Mouse (Mus musculus): ENCODE measurements around the gene Prdm1. TPM values are rescaled to one million over a fixed set of nuclear protein-coding genes. Genes with fewer than 3 reads are reported as not detected.

Gene Prdm1
- polyA plus RNA-seq, 1 experiment from 2014 or later, result 1.2 TPM

- Histone ChIP-seq H3K9me3 (no peaks in the 10 kb centered on the region), H3K27me3 (ENCODE audit: insufficient read depth, poor library complexity, severe bottlenecking) (peaks cover 63% of the 10 kb centered on the region), H3K36me3 (no peaks in the 10 kb centered on the region), H3K4me1 (replicated peaks) (peaks cover 34% of the 10 kb centered on the region), H3K27ac (no peak overlapping the region), H3K4me3 (peak overlapping the region; percentile 68)
- DNase-seq (ENCODE audit: low spot score), result no peak
- WGBS, result 7% methylated on average over 11 of the region's 11 CpGs
These were observed 68.8 kb downstream of the Prdm1 start for GRCm38 (mm10) chr10:44459321-44460000.

DNA sequence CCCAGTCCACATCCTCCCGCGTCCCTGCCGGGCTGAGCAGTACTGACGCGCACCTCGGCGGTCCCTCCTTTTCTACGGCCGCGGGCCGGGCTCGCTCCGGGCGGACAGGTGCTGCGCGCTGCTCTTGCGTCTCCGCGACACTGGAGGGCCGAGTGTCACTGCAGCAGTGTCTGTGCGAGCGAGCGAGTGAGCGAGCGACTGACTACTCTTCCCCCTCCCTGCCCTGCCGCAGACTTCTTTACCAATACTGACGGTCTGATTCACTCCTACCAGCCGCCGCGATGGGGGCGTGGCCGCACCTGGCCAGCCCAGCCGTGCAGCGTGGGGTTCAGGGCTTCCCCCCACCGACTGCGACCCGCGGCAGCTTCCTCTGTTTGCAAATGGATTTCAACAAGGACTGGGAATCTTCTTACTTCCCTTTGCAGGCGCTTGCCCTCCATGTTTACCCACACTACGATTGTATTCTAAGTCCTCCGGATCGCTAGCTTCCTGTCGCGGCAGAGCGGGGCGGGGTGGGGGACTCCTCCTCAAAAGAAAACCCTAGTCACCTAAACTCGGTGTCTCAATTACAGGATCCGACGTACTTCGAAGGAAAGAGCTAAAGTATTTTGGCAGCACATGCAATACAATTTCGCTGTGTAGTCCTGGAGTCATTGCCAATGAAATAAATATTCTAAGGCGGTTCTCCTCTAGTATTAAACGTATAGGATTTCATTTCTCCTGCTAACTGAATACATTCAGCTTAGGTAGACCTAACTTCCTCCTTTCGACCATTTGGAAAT lies 69.6 kb downstream of the Prdm1 start:
- H3K9me3 ChIP-seq, result no peaks in the 10 kb centered on the region
- peak; percentile 78 for DNase-seq (ENCODE audit: low spot score)
- H3K27ac ChIP-seq, result peak overlapping the region; percentile 43
- H3K4me1 ChIP-seq (replicated peaks), result peaks cover 34% of the 10 kb centered on the region
- H3K4me3 ChIP-seq, result peak overlapping the region; percentile 68
- H3K27me3 ChIP-seq (ENCODE audit: insufficient read depth, poor library complexity, severe bottlenecking), result peaks cover 59% of the 10 kb centered on the region
- no peaks in the 10 kb centered on the region for H3K36me3 ChIP-seq
- WGBS, result under 1% methylated on average over 54 of the region's 54 CpGs

GRCm38 (mm10) chr10:44457791-44458533 lies 70.3 kb downstream of the Prdm1 start:
- peaks cover 34% of the 10 kb centered on the region for H3K4me1 ChIP-seq (replicated peaks)
- H3K27me3 ChIP-seq (ENCODE audit: insufficient read depth, poor library complexity, severe bottlenecking), result peaks cover 54% of the 10 kb centered on the region
- DNase-seq (ENCODE audit: low spot score), result no peak
- no peaks in the 10 kb centered on the region for H3K36me3 ChIP-seq
- 1% methylated on average over 25 of the region's 25 CpGs for WGBS
- H3K4me3 ChIP-seq, result peak overlapping the region; percentile 68
- H3K9me3 ChIP-seq, result no peaks in the 10 kb centered on the region
- H3K27ac ChIP-seq, result peak overlapping the region; percentile 43; the same call in 1 of the 2 replicates

GRCm38 (mm10) chr10:44456757-44457595 lies 71.3 kb downstream of the Prdm1 start:
- peaks cover 54% of the 10 kb centered on the region for H3K27me3 ChIP-seq (ENCODE audit: insufficient read depth, poor library complexity, severe bottlenecking)
- H3K27ac ChIP-seq, result no peak overlapping the region
- H3K4me1 ChIP-seq (replicated peaks), result peaks cover 34% of the 10 kb centered on the region
- no peaks in the 10 kb centered on the region for H3K9me3 ChIP-seq
- peak; percentile 58 for DNase-seq (ENCODE audit: low spot score)
- H3K36me3 ChIP-seq, result no peaks in the 10 kb centered on the region
- 1% methylated on average over 31 of the region's 31 CpGs for WGBS
- peak overlapping the region; percentile 68 for H3K4me3 ChIP-seq

- WGBS, result 75% methylated on average over 4 of the region's 4 CpGs
- H3K27me3 ChIP-seq (ENCODE audit: insufficient read depth, poor library complexity, severe bottlenecking), result peaks cover 53% of the 10 kb centered on the region
These were observed 73.5 kb downstream of the Prdm1 start for GRCm38 (mm10) chr10:44454753-44455152.

GRCm38 (mm10) chr10:44454111-44454510 lies 74.2 kb downstream of the Prdm1 start:
- no peak for DNase-seq (ENCODE audit: low spot score)
- Histone ChIP-seq H3K27me3 (ENCODE audit: insufficient read depth, poor library complexity, severe bottlenecking) (peaks cover 47% of the 10 kb centered on the region), H3K27ac (no peak overlapping the region), H3K36me3 (no peaks in the 10 kb centered on the region), H3K9me3 (no peaks in the 10 kb centered on the region), H3K4me3 (no peak overlapping the region), H3K4me1 (replicated peaks) (peaks cover 26% of the 10 kb centered on the region)
- 62% methylated on average over 2 of the region's 2 CpGs for WGBS

More at GRCm38 (mm10) chr10:44454753-44455152, 73.5 kb downstream of the Prdm1 start:
- Histone ChIP-seq H3K4me3 (no peak overlapping the region), H3K9me3 (no peaks in the 10 kb centered on the region), H3K36me3 (no peaks in the 10 kb centered on the region), H3K4me1 (replicated peaks) (peaks cover 32% of the 10 kb centered on the region), H3K27ac (no peak overlapping the region)
- DNase-seq (ENCODE audit: low spot score), result no peak

DNA sequence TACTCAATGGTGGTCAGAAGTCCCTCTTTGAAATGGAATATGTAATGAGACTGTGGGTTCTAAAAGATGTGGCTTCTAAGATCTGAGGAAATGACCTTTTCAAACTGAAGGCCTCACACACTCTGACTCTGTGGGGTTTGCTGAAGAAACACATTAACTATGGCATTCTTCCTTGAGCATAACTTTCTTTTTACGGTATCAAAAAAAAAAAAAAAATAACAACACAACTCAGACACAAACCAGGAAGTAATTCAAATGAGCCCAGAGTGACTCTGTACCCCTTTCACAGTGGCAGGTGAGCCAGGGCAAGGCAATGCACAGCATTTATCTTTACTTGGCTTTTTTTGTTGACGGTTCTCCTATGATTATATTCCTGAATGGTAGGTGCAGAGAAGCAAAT lies 77.5 kb downstream of the Prdm1 start:
- no peaks in the 10 kb centered on the region for H3K9me3 ChIP-seq
- no peaks in the 10 kb centered on the region for H3K4me1 ChIP-seq (replicated peaks)

DNA sequence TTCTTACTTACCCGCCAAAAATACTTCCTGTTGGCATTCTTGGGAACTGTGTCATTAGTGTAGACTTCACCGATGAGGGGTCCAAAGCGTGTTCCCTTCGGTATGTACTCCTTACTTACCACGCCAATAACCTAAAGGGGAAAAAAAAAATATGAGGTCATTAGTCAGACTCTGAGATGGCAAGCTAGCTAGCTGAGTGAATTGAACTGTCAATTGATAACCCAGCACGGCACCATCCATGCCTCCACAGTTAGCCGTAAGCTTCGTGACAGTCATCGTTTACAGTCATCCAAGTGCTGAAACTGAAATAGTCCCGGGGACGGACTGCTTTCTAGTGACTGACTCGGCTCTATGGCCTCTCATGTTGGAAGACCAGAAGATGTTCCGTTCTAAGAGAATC lies 78.2 kb downstream of the Prdm1 start:
- Histone ChIP-seq H3K9me3 (no peaks in the 10 kb centered on the region), H3K4me3 (no peak overlapping the region), H3K4me1 (replicated peaks) (peaks cover 4% of the 10 kb centered on the region), H3K27me3 (ENCODE audit: insufficient read depth, poor library complexity, severe bottlenecking) (peaks cover 10% of the 10 kb centered on the region), H3K36me3 (no peaks in the 10 kb centered on the region), H3K27ac (no peak overlapping the region)
- DNase-seq (ENCODE audit: low spot score), result no peak
- 83% methylated on average over 13 of the region's 13 CpGs for WGBS

More for the DNA sequence above, 77.5 kb downstream of the Prdm1 start:
- WGBS, result 93% methylated on average over 2 of the region's 2 CpGs
- Histone ChIP-seq H3K36me3 (no peaks in the 10 kb centered on the region), H3K27me3 (ENCODE audit: insufficient read depth, poor library complexity, severe bottlenecking) (peaks cover 17% of the 10 kb centered on the region), H3K4me3 (no peak overlapping the region), H3K27ac (no peak overlapping the region)
- no peak for DNase-seq (ENCODE audit: low spot score)

GRCm38 (mm10) chr10:44449666-44450065 lies 78.6 kb downstream of the Prdm1 start:
- WGBS, result 59% methylated on average over 5 of the region's 5 CpGs
- Histone ChIP-seq H3K4me3 (no peak overlapping the region), H3K4me1 (replicated peaks) (peaks cover 8% of the 10 kb centered on the region), H3K36me3 (no peaks in the 10 kb centered on the region), H3K27me3 (ENCODE audit: insufficient read depth, poor library complexity, severe bottlenecking) (peaks cover 6% of the 10 kb centered on the region), H3K9me3 (no peaks in the 10 kb centered on the region), H3K27ac (no peak overlapping the region)
- DNase-seq (ENCODE audit: low spot score), result no peak

- H3K27ac ChIP-seq, result no peak overlapping the region
- DNase-seq (ENCODE audit: low spot score), result no peak
- H3K36me3 ChIP-seq, result no peaks in the 10 kb centered on the region
- peaks cover 14% of the 10 kb centered on the region for H3K4me1 ChIP-seq (replicated peaks)
- H3K4me3 ChIP-seq, result no peak overlapping the region
- H3K9me3 ChIP-seq, result no peaks in the 10 kb centered on the region
- WGBS, result 64% methylated on average over 12 of the region's 12 CpGs
- H3K27me3 ChIP-seq (ENCODE audit: insufficient read depth, poor library complexity, severe bottlenecking), result no peaks in the 10 kb centered on the region
These were observed 80.1 kb downstream of the Prdm1 start for GRCm38 (mm10) chr10:44448165-44448564.

DNA sequence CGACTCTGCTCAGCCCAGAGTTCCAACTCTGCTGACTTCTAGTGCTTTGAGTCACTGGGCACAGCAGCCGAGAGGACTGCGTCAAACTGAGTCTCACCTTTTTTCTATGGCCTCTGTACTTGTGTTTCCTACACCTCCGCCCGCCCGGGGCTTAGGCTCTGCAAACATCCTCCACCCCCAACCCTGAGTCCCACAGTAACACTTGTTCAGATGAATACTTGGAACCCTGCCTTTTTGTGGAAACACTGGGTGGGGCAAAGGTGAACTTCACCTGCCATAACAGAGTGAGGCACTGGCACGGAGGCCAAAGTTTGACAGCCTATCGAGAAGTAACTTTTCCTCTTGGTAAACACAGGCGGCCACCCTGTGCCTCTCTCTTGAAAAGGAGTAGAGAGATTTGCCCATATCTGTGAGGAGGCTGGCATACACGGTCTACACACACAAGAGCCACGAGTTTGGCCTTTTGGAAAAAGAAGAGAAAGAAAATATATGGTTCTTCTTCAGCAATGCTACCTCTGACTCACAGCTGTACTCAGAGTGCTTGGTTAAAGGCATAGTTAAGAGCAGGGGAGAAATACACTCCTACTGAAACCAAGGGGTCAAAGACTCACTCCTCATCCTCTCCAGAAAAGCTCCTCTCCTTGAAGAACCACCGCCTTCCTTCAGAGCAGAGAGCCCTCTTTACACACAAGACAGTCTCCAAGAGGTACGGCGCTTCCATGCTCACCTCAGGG lies 80.7 kb downstream of the Prdm1 start:
- H3K4me3 ChIP-seq, result no peak overlapping the region
- no peak overlapping the region for H3K27ac ChIP-seq
- no peak for DNase-seq (ENCODE audit: low spot score)
- H3K9me3 ChIP-seq, result no peaks in the 10 kb centered on the region
- 87% methylated on average over 14 of the region's 14 CpGs for WGBS
- no peaks in the 10 kb centered on the region for H3K27me3 ChIP-seq (ENCODE audit: insufficient read depth, poor library complexity, severe bottlenecking)
- H3K36me3 ChIP-seq, result no peaks in the 10 kb centered on the region
- H3K4me1 ChIP-seq (replicated peaks), result peaks cover 14% of the 10 kb centered on the region

DNA sequence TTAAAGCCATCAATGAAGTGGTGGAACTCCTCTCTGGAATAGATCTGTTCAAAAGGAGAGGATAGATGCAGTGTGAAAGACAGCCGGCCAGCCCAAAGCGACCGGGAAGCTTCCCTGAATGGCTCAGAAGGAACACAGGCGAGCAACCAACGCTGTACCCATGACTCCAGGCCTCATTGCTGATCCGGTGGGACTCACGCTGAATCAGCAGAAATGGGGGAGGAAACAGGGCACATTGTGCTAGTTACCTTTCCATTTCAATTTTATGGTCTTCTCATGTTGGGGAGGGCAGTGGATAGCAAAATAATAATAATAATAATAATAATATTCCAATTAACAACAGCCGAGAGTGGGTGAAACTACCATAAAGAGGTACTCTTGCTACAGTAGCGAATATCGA lies 81.3 kb downstream of the Prdm1 start:
- no peaks in the 10 kb centered on the region for H3K9me3 ChIP-seq
- no peak overlapping the region for H3K27ac ChIP-seq
- H3K4me3 ChIP-seq, result no peak overlapping the region
- H3K4me1 ChIP-seq (replicated peaks), result peaks cover 14% of the 10 kb centered on the region
- whole genome bisulfite sequencing, result 92% methylated on average over 10 of the region's 10 CpGs
- no peaks in the 10 kb centered on the region for H3K36me3 ChIP-seq
- DNase-seq (ENCODE audit: low spot score), result no peak
- H3K27me3 ChIP-seq (ENCODE audit: insufficient read depth, poor library complexity, severe bottlenecking), result no peaks in the 10 kb centered on the region

Data from hindbrain, embryonic 10.5 days (tissue).